Mouse (Mus musculus) small intestine, adult 2 months (tissue): ENCODE results near the gene Otp. TPM values are rescaled to one million over a fixed set of nuclear protein-coding genes. Genes with fewer than 3 reads are reported as not detected.

Experiments
- H3K27ac ChIP-seq: fragments of 200-500 bp; 2 replicates; pipeline ENCODE4 v1.5.1; 2012; ENCODE audit warnings: low read depth, low read length, control low read depth, inconsistent platforms; ENCODE audit not compliant: insufficient read depth
- H3K27me3 ChIP-seq: fragments of 200-500 bp; 2 replicates; pipeline ENCODE4 v1.6.1; 2012; ENCODE audit warnings: mild to moderate bottlenecking, moderate library complexity, low read length, inconsistent platforms; ENCODE audit not compliant: control insufficient read depth, insufficient read depth
- H3K36me3 ChIP-seq: fragments of 200-500 bp; 2 replicates; pipeline ENCODE4 v1.6.1; 2012; ENCODE audit warnings: mild to moderate bottlenecking, low read length, control low read depth, inconsistent platforms; ENCODE audit not compliant: control insufficient read depth, insufficient read depth
- H3K4me1 ChIP-seq: fragments of 200-500 bp; 2 replicates; pipeline ENCODE4 v1.6.1; 2012; ENCODE audit warnings: low read length, inconsistent platforms, mixed read lengths; ENCODE audit not compliant: control insufficient read depth, insufficient read depth, insufficient read length
- H3K4me3 ChIP-seq: fragments of 200-500 bp; 2 replicates; pipeline ENCODE4 v1.5.1; 2012; ENCODE audit warnings: low read depth, mild to moderate bottlenecking, control low read depth, inconsistent platforms, low read length, moderate library complexity
- CTCF ChIP-seq: fragments of 200-500 bp; IDR thresholded peaks from 2 replicates; pipeline ENCODE4 v1.5.1; 2012; ENCODE audit warnings: low read depth, mild to moderate bottlenecking, control low read depth, inconsistent platforms, low read length, moderate library complexity, mixed read lengths; ENCODE audit not compliant: insufficient replicate concordance, insufficient read length; ENCODE audit errors: extremely low read depth
- POLR2A ChIP-seq: fragments of 200-500 bp; IDR thresholded peaks from 2 replicates; pipeline ENCODE4 v1.6.1; 2012; ENCODE audit warnings: low read depth, mild to moderate bottlenecking, control low read depth, inconsistent platforms, low read length, moderate library complexity
- WGBS: fragments of 180-500 bp; shearing (Covaris S2); methylation state at CpG from one replicate; pipeline ENCODE4 v1.1.7; 2018; 5-methylcytosine and 5-hydroxymethylcytosine counted together
- polyA plus RNA-seq: library from polyadenylated mRNA; depleted of rRNA; stranded (reverse); fragments of >200 nt; gene quantifications from 2 replicates; pipeline ENCODE4 v1.2.3, GENCODE M21; 2012

Otp gene
- polyA plus RNA-seq, 1 experiment = not detected

GRCm38 (mm10) chr13:94868478-94868950 is 6.9 kb upstream of the Otp start:
- TF ChIP-seq CTCF = peak; percentile 64; the same call in 1 of the 2 replicates
- TF ChIP-seq POLR2A = no peak
- Histone ChIP-seq H3K27ac (no peak overlapping the region), H3K36me3 (no peaks in the 10 kb centered on the region), H3K4me1 (0 out of 2 replicates have a peak, but pooled peaks cover 3% of the 10 kb centered on the region), H3K4me3 (peak overlapping the region; percentile 42), H3K27me3 (peaks cover 53% of the 10 kb centered on the region)
- 3% methylated on average over 32 of the region's 35 CpGs for WGBS

- no peak overlapping the region for H3K4me3 ChIP-seq
- no peaks in the 10 kb centered on the region for H3K36me3 ChIP-seq
- peaks cover 58% of the 10 kb centered on the region for H3K27me3 ChIP-seq
- WGBS = 14% methylated on average over 8 of the region's 8 CpGs
- H3K27ac ChIP-seq = no peak overlapping the region
- H3K4me1 ChIP-seq = peaks cover 5% of the 10 kb centered on the region; the same call in 1 of the 2 replicates
- TF ChIP-seq POLR2A = no peak
- no peak for TF ChIP-seq CTCF
These were observed 5.9 kb upstream of the Otp start for GRCm38 (mm10) chr13:94869541-94869940.

- WGBS = 5% methylated on average over 9 of the region's 9 CpGs
- Histone ChIP-seq H3K4me1 (peaks cover 5% of the 10 kb centered on the region; the same call in 1 of the 2 replicates), H3K27me3 (peaks cover 63% of the 10 kb centered on the region), H3K4me3 (no peak overlapping the region), H3K27ac (no peak overlapping the region), H3K36me3 (no peaks in the 10 kb centered on the region)
- TF ChIP-seq CTCF (no peak), POLR2A (no peak)
These were observed 5.3 kb upstream of the Otp start for GRCm38 (mm10) chr13:94870071-94870460.

GRCm38 (mm10) chr13:94870461-94871186 is 4.8 kb upstream of the Otp start:
- H3K27ac ChIP-seq = no peak overlapping the region
- no peak for TF ChIP-seq CTCF
- TF ChIP-seq POLR2A = no peak
- WGBS = 6% methylated on average over 21 of the region's 21 CpGs
- no peaks in the 10 kb centered on the region for H3K36me3 ChIP-seq
- peaks cover 68% of the 10 kb centered on the region for H3K27me3 ChIP-seq
- peaks cover 5% of the 10 kb centered on the region; the same call in 1 of the 2 replicates for H3K4me1 ChIP-seq
- no peak overlapping the region for H3K4me3 ChIP-seq

GRCm38 (mm10) chr13:94871806-94872320 is 3.5 kb upstream of the Otp start:
- TF ChIP-seq POLR2A (no peak), CTCF (no peak)
- no peaks in the 10 kb centered on the region for H3K36me3 ChIP-seq
- no peak overlapping the region for H3K4me3 ChIP-seq
- H3K27me3 ChIP-seq = peaks cover 73% of the 10 kb centered on the region
- WGBS = 6% methylated on average over 7 of the region's 7 CpGs
- H3K4me1 ChIP-seq = peaks cover 5% of the 10 kb centered on the region; the same call in 1 of the 2 replicates
- no peak overlapping the region for H3K27ac ChIP-seq

GRCm38 (mm10) chr13:94872439-94872838 is 3.0 kb upstream of the Otp start:
- TF ChIP-seq POLR2A = no peak
- no peak for TF ChIP-seq CTCF
- peaks cover 5% of the 10 kb centered on the region; the same call in 1 of the 2 replicates for H3K4me1 ChIP-seq
- H3K4me3 ChIP-seq = no peak overlapping the region
- no peaks in the 10 kb centered on the region for H3K36me3 ChIP-seq
- WGBS = 3% methylated on average over 19 of the region's 19 CpGs
- H3K27me3 ChIP-seq = peaks cover 77% of the 10 kb centered on the region
- no peak overlapping the region for H3K27ac ChIP-seq

- H3K4me3 ChIP-seq = no peak overlapping the region
- H3K4me1 ChIP-seq = peaks cover 4% of the 10 kb centered on the region; the same call in 1 of the 2 replicates
- peaks cover 76% of the 10 kb centered on the region for H3K27me3 ChIP-seq
- 2% methylated on average over 54 of the region's 54 CpGs for WGBS
- TF ChIP-seq CTCF = no peak
- no peak for TF ChIP-seq POLR2A
- H3K36me3 ChIP-seq = no peaks in the 10 kb centered on the region
- no peak overlapping the region for H3K27ac ChIP-seq
These were observed 2.0 kb upstream of the Otp start for GRCm38 (mm10) chr13:94873111-94874038.
